ENCODE assay signal across 8 mouse cellular contexts in the genomic region with DNA sequence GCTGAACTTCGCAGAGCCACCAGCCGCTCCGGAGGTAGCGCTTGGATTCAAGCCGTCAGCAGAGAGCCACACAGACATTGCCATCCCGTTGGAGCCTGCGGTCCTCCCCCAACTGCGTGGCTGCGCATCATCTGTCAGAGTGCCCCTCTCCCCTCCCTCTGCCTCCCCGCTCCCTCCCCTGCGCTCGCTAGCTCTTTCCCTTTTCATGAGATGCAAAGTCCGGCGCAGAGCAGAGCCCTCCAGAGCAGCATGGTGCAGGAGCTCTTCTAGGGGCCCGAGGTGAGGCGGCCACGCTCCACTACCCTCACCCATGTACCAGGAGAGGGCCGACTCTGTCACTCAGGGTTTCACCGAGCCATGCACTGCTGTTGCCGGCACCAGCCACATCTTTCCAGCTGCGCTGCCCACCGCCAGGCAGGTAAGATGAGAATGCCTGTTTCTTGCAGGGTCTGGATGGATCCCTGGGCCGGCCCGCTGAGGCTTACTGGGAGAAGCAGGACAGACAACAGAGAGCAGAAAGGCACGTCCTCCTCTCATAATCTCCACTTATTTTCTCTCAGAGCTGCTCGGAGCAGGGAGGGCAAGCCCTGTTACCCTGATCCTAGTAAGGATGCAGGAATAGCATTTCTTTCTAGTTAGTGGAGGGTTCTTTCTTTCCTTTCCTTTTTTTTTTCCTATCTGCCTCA. TPM values are rescaled to one million over a fixed set of nuclear protein-coding genes. Genes with fewer than 3 reads are reported as not detected.
DNase-seq lines count a peak whose midpoint lies in the region; ATAC-seq and TF ChIP-seq lines count a peak whose summit lies in the region.

A gene (plus strand): TSS at position 88 of the 686 bp plus-strand sequence.

- H3K4me2 ChIP-seq in kidney, embryonic 16.5 days (replicated peaks; ENCODE audit: low read depth, low read length) = peak within 1 kb of the TSS; percentile 62
- peak within 1 kb of the TSS; percentile 69 for H3K4me2 ChIP-seq in forebrain, embryonic 15.5 days (replicated peaks)
- H3K4me2 ChIP-seq in neural tube, embryonic 11.5 days (ENCODE audit: low read depth) = peak within 1 kb of the TSS; percentile 68

- H3K36me3 ChIP-seq in kidney, embryonic 16.5 days (ENCODE audit: insufficient read depth, low read length) = no peaks in the 10 kb centered on the region
- no peaks in the 10 kb centered on the region for H3K36me3 ChIP-seq in forebrain, embryonic 15.5 days
- H3K36me3 ChIP-seq in neural tube, embryonic 11.5 days (ENCODE audit: control insufficient read depth, insufficient read depth, low read length) = no peaks in the 10 kb centered on the region

- under 1% methylated on average over 26 of the region's 26 CpGs for WGBS in kidney, embryonic 16.5 days
- WGBS in cerebellum, adult 2 months = under 1% methylated on average over 26 of the region's 26 CpGs
- under 1% methylated on average over 26 of the region's 26 CpGs for WGBS in forebrain, embryonic 15.5 days
- under 1% methylated on average over 26 of the region's 26 CpGs for WGBS in neural tube, embryonic 11.5 days

- H3K9me3 ChIP-seq in kidney, embryonic 16.5 days (ENCODE audit: low read length) = no peaks in the 10 kb centered on the region
- H3K9me3 ChIP-seq in forebrain, embryonic 15.5 days = no peaks in the 10 kb centered on the region
- H3K9me3 ChIP-seq in neural tube, embryonic 11.5 days (ENCODE audit: control insufficient read depth, low read length) = no peaks in the 10 kb centered on the region

- no peak for DNase-seq in kidney, adult 11 months
- peak; percentile 77 to 82 for DNase-seq in cerebellum, adult 2 months
- peak in 1 of 2 experiments; percentile 48 for DNase-seq in left cerebral cortex, postnatal 14 days (ENCODE audit: low spot score in 2 of 2)
- peak; percentile 78 for DNase-seq in neural tube, embryonic 11.5 days (ENCODE audit: low spot score)

- peaks cover 15% of the 10 kb centered on the region for H3K4me1 ChIP-seq in kidney, embryonic 16.5 days (ENCODE audit: insufficient read depth, low read length)
- peaks cover 18% of the 10 kb centered on the region; the same call in 1 of the 2 replicates for H3K4me1 ChIP-seq in cerebellum, adult 2 months (ENCODE audit: control insufficient read depth, insufficient read depth, low read length)
- H3K4me1 ChIP-seq in forebrain, embryonic 15.5 days = peaks cover 18% of the 10 kb centered on the region
- H3K4me1 ChIP-seq in neural tube, embryonic 11.5 days (ENCODE audit: control insufficient read depth, insufficient read depth, low read length) = 0 out of 2 replicates have a peak, but pooled peaks cover 5% of the 10 kb centered on the region

- intact Hi-C loops in left cerebral cortex, postnatal 14 days (cut with DNase I) = no loop called here

- no peak within 1 kb of the TSS for H3K27ac ChIP-seq in kidney, embryonic 16.5 days (ENCODE audit: low read length)
- H3K27ac ChIP-seq in cerebellum, adult 2 months (ENCODE audit: insufficient read depth, low read length) = peak within 1 kb of the TSS; percentile 93
- H3K27ac ChIP-seq in forebrain, embryonic 15.5 days (replicated peaks) = peak within 1 kb of the TSS; percentile 51
- peak within 1 kb of the TSS; percentile 54 for H3K27ac ChIP-seq in neural tube, embryonic 11.5 days (ENCODE audit: low read depth, low read length)

- TF ChIP-seq CTCF in cerebellum, adult 2 months (IDR thresholded peaks at IDR 0.05; ENCODE audit: borderline replicate concordance, insufficient read depth, low read depth, low read length) = no peak

- peak; percentile 97 for ATAC-seq in kidney, embryonic 16.5 days (ENCODE audit: low FRiP score, low TSS enrichment)
- ATAC-seq in forebrain, embryonic 15.5 days (replicated peaks) = peak; percentile 89
- ATAC-seq in neural tube, embryonic 11.5 days (ENCODE audit: insufficient read depth, low FRiP score, low TSS enrichment) = peak; percentile 85
- ATAC-seq in erythroblast, adult 5-6 weeks (replicated peaks; ENCODE audit: low FRiP score, poor library complexity, severe bottlenecking) = no peak
- no peak for ATAC-seq in erythroid progenitor cell, adult 5-6 weeks (replicated peaks; ENCODE audit: low FRiP score, poor library complexity, severe bottlenecking)

- peak within 1 kb of the TSS; percentile 38 for H3K4me3 ChIP-seq in kidney, embryonic 16.5 days (ENCODE audit: low read length)
- H3K4me3 ChIP-seq in cerebellum, adult 2 months (replicated peaks; ENCODE audit: insufficient read depth, low read depth, low read length) = peak within 1 kb of the TSS; percentile 89
- peak within 1 kb of the TSS; percentile 48 for H3K4me3 ChIP-seq in forebrain, embryonic 15.5 days
- peak within 1 kb of the TSS; percentile 38 for H3K4me3 ChIP-seq in neural tube, embryonic 11.5 days (ENCODE audit: low read depth, low read length)

- peak; percentile 53; the same call in 1 of the 2 replicates for TF ChIP-seq POLR2A in cerebellum, adult 2 months (IDR thresholded peaks at IDR 0.05; ENCODE audit: borderline replicate concordance, insufficient read depth, low read length)

- peaks cover 20% of the 10 kb centered on the region for H3K27me3 ChIP-seq in kidney, embryonic 16.5 days (ENCODE audit: insufficient read depth, low read length)
- no peaks in the 10 kb centered on the region for H3K27me3 ChIP-seq in cerebellum, adult 2 months (ENCODE audit: control insufficient read depth, insufficient read depth, low read length)
- no peaks in the 10 kb centered on the region for H3K27me3 ChIP-seq in forebrain, embryonic 15.5 days
- peaks cover 6% of the 10 kb centered on the region; the same call in 1 of the 2 replicates for H3K27me3 ChIP-seq in neural tube, embryonic 11.5 days (ENCODE audit: control insufficient read depth, insufficient read depth, low read length)

- H3K9ac ChIP-seq in kidney, embryonic 16.5 days (replicated peaks; ENCODE audit: low read length) = peak within 1 kb of the TSS; percentile 44; the same call in 1 of the 2 replicates
- H3K9ac ChIP-seq in forebrain, embryonic 15.5 days (replicated peaks) = peak within 1 kb of the TSS; percentile 54
- H3K9ac ChIP-seq in neural tube, embryonic 11.5 days (ENCODE audit: low read length) = peak within 1 kb of the TSS; percentile 58

RNA-seq across cellular contexts. Expression of the gene that starts here (rescaled TPM):
- 0.16 and 0.31 TPM in 2 replicates for polyA plus RNA-seq in kidney, embryonic 16.5 days (2015; fragmentation: Nextera tagmentation; extraction: Ambion mirVana)
- polyA plus RNA-seq in cerebellum, adult 2 months (2012; rRNA removed) = 371 and 430 TPM in 2 replicates
- polyA plus RNA-seq in forebrain, embryonic 15.5 days (2015; fragmentation: Nextera tagmentation; extraction: Ambion mirVana) = 19.2 and 19.7 TPM in 2 replicates
- total RNA-seq in left cerebral cortex, postnatal 14 days (2021) = 10 to 100 TPM; 37.6 to 39.6 TPM
- 8.1 and 9.8 TPM in 2 replicates for polyA plus RNA-seq in neural tube, embryonic 11.5 days (2014; fragmentation: Nextera tagmentation; extraction: Ambion mirVana)
- total RNA-seq in erythroblast, adult 5-6 weeks (2015; ENCODE audit: low replicate concordance) = not detected in 2 replicates
- total RNA-seq in erythroblast, adult 5-6 weeks (2017; ENCODE audit: low replicate concordance) = not detected in 2 replicates
- total RNA-seq in erythroid progenitor cell, adult 5-6 weeks (2015; ENCODE audit: low replicate concordance) = not detected in 2 replicates
- total RNA-seq in erythroid progenitor cell, adult 5-6 weeks (2017; ENCODE audit: low replicate concordance) = not detected in 2 replicates

Comparison
In these comparisons a context has a peak if more than half of its experiments do, and no peak if none do; other contexts are left out.
1. RNA of the gene that starts here (total RNA-seq): 37.6 to 39.6 TPM in left cerebral cortex, postnatal 14 days; not detected in erythroblast, adult 5-6 weeks and not detected in erythroid progenitor cell, adult 5-6 weeks; every median in the first group is over 10 times any median in the second.
2. RNA of the gene that starts here (polyA plus RNA-seq): 371 to 430 TPM in cerebellum, adult 2 months; 19.2 to 19.7 TPM in forebrain, embryonic 15.5 days, 8.1 to 9.8 TPM in neural tube, embryonic 11.5 days and 0.16 to 0.31 TPM in kidney, embryonic 16.5 days; every median in the first group is over 10 times any median in the second.
3. Peak in ATAC-seq, H3K4me3 ChIP-seq, H3K9ac ChIP-seq and H3K4me2 ChIP-seq in kidney, embryonic 16.5 days; RNA of the gene not detected or under 1 TPM.
4. ATAC-seq: peak in forebrain, embryonic 15.5 days (single experiment) and neural tube, embryonic 11.5 days (single experiment); none in erythroblast, adult 5-6 weeks (single experiment) and erythroid progenitor cell, adult 5-6 weeks (single experiment).
5. H3K4me3 ChIP-seq: peak in every context shown above with its lines; median percentile 89 in cerebellum, adult 2 months; 48 in forebrain, embryonic 15.5 days; 38 in kidney, embryonic 16.5 days; 38 in neural tube, embryonic 11.5 days.
6. Peak in every context shown above with its lines, with median percentiles within 50 percentile points of each other: H3K4me2 ChIP-seq and H3K9ac ChIP-seq.